Mouse (Mus musculus) heart, postnatal 0 days (tissue): ENCODE results near the gene Pdgfra. TPM values are rescaled to one million over a fixed set of nuclear protein-coding genes. Genes with fewer than 3 reads are reported as not detected.

Source experiments
- ATAC-seq: fragments of 200-750 bp; cut with Nextera tagmentation; 2 replicates; pipeline ENCODE4 v1.8.0; 2017; ENCODE audit warnings: low read depth, moderate number of reproducible peaks, moderate library complexity; ENCODE audit not compliant: insufficient read depth
- DNase-seq: peaks from one replicate; pipeline ENCODE4 v3.0.0-alpha.2; 2016; ENCODE audit warnings: low spot score
- H3K27ac ChIP-seq: fragments of 300-500 bp; sonication (generic); 2 replicates; pipeline ENCODE4 v1.5.1; 2014; ENCODE audit warnings: low read depth, mild to moderate bottlenecking
- H3K27me3 ChIP-seq: fragments of 300-500 bp; sonication (generic); 2 replicates; pipeline ENCODE4 v1.6.1; 2014; ENCODE audit warnings: low read length, mixed read lengths; ENCODE audit not compliant: control insufficient read depth, insufficient read depth
- H3K36me3 ChIP-seq: fragments of 300-500 bp; sonication (generic); replicated peaks from 2 replicates; pipeline ENCODE4 v1.6.1; 2014; ENCODE audit warnings: low read length, mixed read lengths; ENCODE audit not compliant: control insufficient read depth, insufficient read depth
- H3K4me1 ChIP-seq: fragments of 300-500 bp; sonication (generic); 2 replicates; pipeline ENCODE4 v1.6.1; 2014; ENCODE audit warnings: antibody characterized with exemption; ENCODE audit not compliant: control insufficient read depth, insufficient read depth
- H3K4me2 ChIP-seq: fragments of 300-500 bp; sonication (generic); 2 replicates; pipeline ENCODE4 v1.6.1; 2014; ENCODE audit warnings: low read depth, mild to moderate bottlenecking, low read length, moderate library complexity
- H3K4me3 ChIP-seq: fragments of 300-500 bp; sonication (generic); 2 replicates; pipeline ENCODE4 v1.5.1; 2014; ENCODE audit warnings: low read depth, low read length
- H3K9ac ChIP-seq: fragments of 300-500 bp; sonication (generic); replicated peaks from 2 replicates; pipeline ENCODE4 v1.6.1; 2014; ENCODE audit warnings: low read depth, low read length, mixed read lengths
- H3K9me3 ChIP-seq: fragments of 300-500 bp; sonication (generic); replicated peaks from 2 replicates; pipeline ENCODE4 v1.6.1; 2016; ENCODE audit warnings: low read length; ENCODE audit not compliant: control insufficient read depth
- CTCF ChIP-seq: IDR thresholded peaks from 2 replicates; pipeline ENCODE4 v1.5.1; 2016; ENCODE audit warnings: antibody characterized with exemption, control low read depth, low read depth
- EP300 ChIP-seq: IDR thresholded peaks from 2 replicates; pipeline ENCODE4 v1.6.1; 2016; ENCODE audit warnings: antibody characterized with exemption, low read depth
- WGBS: fragments of 180-500 bp; shearing (Covaris S2); extraction: QIAGEN DNeasy Blood & Tissue Kit; methylation state at CpG from one replicate; pipeline ENCODE4 v1.1.7; 2014; 5-methylcytosine and 5-hydroxymethylcytosine counted together
- polyA plus RNA-seq: library from polyadenylated mRNA; unstranded; fragments of >200 nt; fragmentation: Nextera tagmentation; extraction: Ambion mirVana; gene quantifications from 2 replicates; pipeline ENCODE4 v1.2.1, GENCODE M21; 2015
- total RNA-seq: library from RNA; depleted of rRNA; stranded (reverse); fragments of >200 nt; gene quantifications from 2 replicates; pipeline ENCODE4 v1.2.3, GENCODE M21; 2014; ENCODE audit warnings: low replicate concordance; rRNA removed

The Pdgfra gene
- total RNA-seq (25.3 and 27.4 TPM in 2 replicates), polyA plus RNA-seq (5.3 and 6.1 TPM in 2 replicates)

DNA sequence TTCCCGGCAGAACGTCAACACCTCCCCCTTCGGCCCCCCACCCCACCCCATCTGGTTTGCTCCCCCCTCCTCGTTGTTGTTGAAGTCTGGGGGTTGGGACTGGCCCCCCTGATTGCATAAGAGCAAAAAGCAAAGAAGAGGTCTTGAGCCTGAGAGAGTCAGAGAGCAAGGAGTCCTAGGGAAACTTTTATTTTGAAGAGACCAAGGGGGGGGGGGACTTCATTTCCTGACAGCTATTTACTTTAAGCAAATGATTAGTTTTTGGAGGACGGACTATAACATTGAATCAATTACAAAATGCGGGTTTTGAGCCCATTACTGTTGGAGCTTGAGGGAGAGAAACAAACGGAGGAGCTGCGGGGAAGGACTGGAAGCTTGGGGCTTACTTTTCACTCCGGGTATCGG is at the start of gene Pdgfra:
Gene Pdgfra (plus strand): TSS at position 272 of the 405 bp plus-strand sequence.
- peak within 1 kb of the TSS; percentile 71 for H3K4me2 ChIP-seq
- H3K4me3 ChIP-seq: peak within 1 kb of the TSS; percentile 48
- 2% methylated on average over 10 of the region's 10 CpGs for WGBS
- H3K27me3 ChIP-seq: peaks cover 85% of the 10 kb centered on the region
- DNase-seq (peak; percentile 38), ATAC-seq (no peak)
- H3K27ac ChIP-seq: peak within 1 kb of the TSS; percentile 73
- H3K9me3 ChIP-seq: no peaks in the 10 kb centered on the region
- H3K36me3 ChIP-seq: no peaks in the 10 kb centered on the region
- H3K4me1 ChIP-seq: peaks cover 5% of the 10 kb centered on the region
- H3K9ac ChIP-seq: peak within 1 kb of the TSS; percentile 39
- TF ChIP-seq CTCF (no peak), EP300 (no peak)

DNA sequence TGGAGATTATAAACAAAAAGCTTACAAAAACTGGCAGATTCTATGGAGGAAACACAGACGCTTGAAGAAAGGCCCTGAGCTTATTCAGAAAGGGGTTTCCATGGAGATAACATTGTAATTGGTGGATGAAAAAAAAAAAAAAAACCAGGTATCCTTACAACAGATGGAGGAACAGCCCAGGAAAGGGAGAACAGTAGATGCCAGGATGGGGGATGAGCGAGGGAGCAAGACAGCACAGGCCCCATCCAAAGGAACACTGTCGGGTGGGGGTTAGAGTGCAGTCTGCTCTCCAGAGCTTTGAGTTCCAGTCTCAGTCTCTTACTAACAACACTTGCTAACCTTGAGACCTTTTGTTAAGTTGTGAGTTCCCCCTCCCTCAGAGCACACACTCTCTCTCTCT is 45.6 kb upstream of the Pdgfra start:
- WGBS: 62% methylated on average over 3 of the region's 3 CpGs
- H3K27ac ChIP-seq: no peak overlapping the region
- no peak overlapping the region for H3K9ac ChIP-seq
- no peaks in the 10 kb centered on the region for H3K9me3 ChIP-seq
- no peak for ATAC-seq
- H3K4me1 ChIP-seq: no peaks in the 10 kb centered on the region
- H3K4me3 ChIP-seq: no peak overlapping the region
- no peak for DNase-seq
- no peak for TF ChIP-seq CTCF
- no peak overlapping the region for H3K4me2 ChIP-seq
- H3K36me3 ChIP-seq: no peaks in the 10 kb centered on the region
- H3K27me3 ChIP-seq: no peaks in the 10 kb centered on the region

GRCm38 (mm10) chr5:75109368-75109767 is 42.7 kb upstream of the Pdgfra start:
- Histone ChIP-seq H3K36me3 (no peaks in the 10 kb centered on the region), H3K4me1 (no peaks in the 10 kb centered on the region)
- no peak for ATAC-seq

GRCm38 (mm10) chr5:75111781-75112180 is 40.3 kb upstream of the Pdgfra start:
- H3K4me2 ChIP-seq: no peak overlapping the region
- ATAC-seq (no peak), DNase-seq (no peak)
- no peak overlapping the region for H3K27ac ChIP-seq
- H3K36me3 ChIP-seq: no peaks in the 10 kb centered on the region
- no peak for TF ChIP-seq CTCF
- no peak for TF ChIP-seq EP300
- no peaks in the 10 kb centered on the region for H3K9me3 ChIP-seq
- WGBS: 67% methylated on average over 5 of the region's 5 CpGs
- no peaks in the 10 kb centered on the region for H3K27me3 ChIP-seq
- H3K4me1 ChIP-seq: no peaks in the 10 kb centered on the region
- no peak overlapping the region for H3K9ac ChIP-seq
- H3K4me3 ChIP-seq: no peak overlapping the region

More at GRCm38 (mm10) chr5:75109368-75109767, 42.7 kb upstream of the Pdgfra start:
- Histone ChIP-seq H3K9ac (no peak overlapping the region), H3K27ac (no peak overlapping the region), H3K4me3 (no peak overlapping the region), H3K9me3 (no peaks in the 10 kb centered on the region), H3K27me3 (no peaks in the 10 kb centered on the region), H3K4me2 (no peak overlapping the region)
- TF ChIP-seq CTCF (no peak), EP300 (no peak)
- 31% methylated on average over 5 of the region's 5 CpGs for WGBS
- no peak for DNase-seq

GRCm38 (mm10) chr5:75118840-75119239 is 33.3 kb upstream of the Pdgfra start:
- Histone ChIP-seq H3K9ac (no peak overlapping the region), H3K4me3 (no peak overlapping the region), H3K27ac (no peak overlapping the region), H3K36me3 (no peaks in the 10 kb centered on the region), H3K4me1 (no peaks in the 10 kb centered on the region), H3K27me3 (no peaks in the 10 kb centered on the region), H3K9me3 (no peaks in the 10 kb centered on the region), H3K4me2 (no peak overlapping the region)
- no peak for TF ChIP-seq EP300
- no peak for DNase-seq
- ATAC-seq: no peak
- 66% methylated on average over 7 of the region's 7 CpGs for WGBS

GRCm38 (mm10) chr5:75121646-75122045 is 30.4 kb upstream of the Pdgfra start:
- H3K4me2 ChIP-seq: no peak overlapping the region

More at GRCm38 (mm10) chr5:75121646-75122045, 30.4 kb upstream of the Pdgfra start:
- DNase-seq (no peak), ATAC-seq (no peak)
- H3K4me1 ChIP-seq: no peaks in the 10 kb centered on the region
- no peaks in the 10 kb centered on the region for H3K27me3 ChIP-seq
- H3K36me3 ChIP-seq: no peaks in the 10 kb centered on the region
- WGBS: 42% methylated on average over 5 of the region's 5 CpGs
- no peak overlapping the region for H3K27ac ChIP-seq
- H3K4me3 ChIP-seq: no peak overlapping the region
- TF ChIP-seq CTCF (no peak), EP300 (no peak)
- no peak overlapping the region for H3K9ac ChIP-seq
- H3K9me3 ChIP-seq: no peaks in the 10 kb centered on the region
